Comparison of ENCODE assay signal across 33 mouse cellular contexts in the genomic region with DNA sequence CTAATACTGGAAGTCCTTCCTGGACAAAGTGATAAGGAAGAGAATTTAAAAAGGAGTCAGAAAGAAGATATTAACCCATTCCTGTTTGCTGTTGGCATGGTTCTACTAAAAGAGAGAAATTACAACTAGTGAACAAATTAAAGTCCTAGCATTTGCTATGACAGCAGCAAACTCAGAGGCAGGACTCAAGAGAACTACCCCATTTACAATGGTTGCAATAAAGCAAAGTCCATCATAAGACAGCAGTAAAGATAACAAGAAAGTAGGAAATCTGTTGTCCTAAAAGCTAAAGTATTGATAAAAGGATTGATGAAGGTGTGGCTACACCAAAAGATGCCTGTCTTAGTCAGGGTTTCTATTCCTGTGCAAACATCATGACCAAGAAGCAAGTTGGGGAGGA.
"Had no signal": no experiment of that assay in that cellular context is flagged by ENCODE, and none has a peak within 500 bp of the region (broad histone marks: within the 10 kb centered on the region; RNA-seq: fewer than 3 reads in every experiment).

No protein-coding gene starts in this region.

- H3K36me3 ChIP-seq: heart, embryonic 10.5 days; heart, embryonic 12.5 days; heart, embryonic 13.5 days; heart, embryonic 15.5 days; hindbrain, embryonic 10.5 days; hindbrain, embryonic 12.5 days; hindbrain, embryonic 13.5 days; hindbrain, embryonic 15.5 days; kidney, embryonic 15.5 days had no signal

- H3K27me3 ChIP-seq: heart, embryonic 15.5 days; hindbrain, embryonic 12.5 days; hindbrain, embryonic 13.5 days; hindbrain, embryonic 15.5 days; kidney, embryonic 15.5 days had no signal

- H3K27ac ChIP-seq: heart, embryonic 10.5 days; heart, embryonic 13.5 days; heart, embryonic 15.5 days; hindbrain, embryonic 10.5 days; hindbrain, embryonic 12.5 days; hindbrain, embryonic 13.5 days; hindbrain, embryonic 14.5 days; hindbrain, embryonic 15.5 days; hindbrain, postnatal 0 days; kidney, embryonic 15.5 days; kidney, postnatal 0 days; layer of hippocampus, adult 2 months; left cerebral cortex, adult 2 months had no signal

- H3K9ac ChIP-seq: heart, embryonic 12.5 days; heart, embryonic 13.5 days; heart, embryonic 15.5 days; hindbrain, embryonic 12.5 days; hindbrain, embryonic 13.5 days; hindbrain, embryonic 14.5 days; hindbrain, embryonic 15.5 days; kidney, embryonic 15.5 days had no signal

- ATAC-seq: hindbrain, embryonic 16.5 days; hindbrain, postnatal 0 days; inflammation-experienced regulatory T-cells, adult 6 months had no signal

- DNase-seq: heart, postnatal 10 days; heart, postnatal 14 days; heart, postnatal 36 days; heart, postnatal 4 days; kidney, adult 11 months; kidney, adult 18-20 months; kidney, adult 2 months; kidney, adult 8-10 months; kidney, adult 9 months; kidney, postnatal 10 days; kidney, postnatal 14 days; kidney, postnatal 25 days; kidney, postnatal 36 days; kidney, postnatal 4 days; layer of hippocampus, adult 9-11 months; layer of hippocampus, postnatal 36 days had no signal

- H3K9me3 ChIP-seq: heart, embryonic 10.5 days; heart, embryonic 12.5 days; heart, embryonic 15.5 days; hindbrain, embryonic 10.5 days; hindbrain, embryonic 12.5 days; hindbrain, embryonic 13.5 days; hindbrain, embryonic 15.5 days; kidney, embryonic 15.5 days had no signal

- H3K4me1 ChIP-seq: heart, embryonic 10.5 days; heart, embryonic 12.5 days; heart, embryonic 13.5 days; heart, embryonic 15.5 days had no signal

- H3K4me2 ChIP-seq: heart, embryonic 11.5 days; heart, embryonic 12.5 days; heart, embryonic 13.5 days; heart, embryonic 15.5 days; hindbrain, embryonic 12.5 days; hindbrain, embryonic 13.5 days; hindbrain, embryonic 14.5 days; hindbrain, embryonic 15.5 days; kidney, embryonic 15.5 days had no signal

- H3K4me3 ChIP-seq: heart, embryonic 10.5 days; heart, embryonic 12.5 days; heart, embryonic 13.5 days; heart, embryonic 15.5 days; hindbrain, embryonic 10.5 days; hindbrain, embryonic 12.5 days; hindbrain, embryonic 13.5 days; hindbrain, embryonic 15.5 days; kidney, embryonic 15.5 days; layer of hippocampus, adult 2 months; left cerebral cortex, adult 2 months had no signal
